ENCODE assay signal across 9 mouse cellular contexts in the genomic region with DNA sequence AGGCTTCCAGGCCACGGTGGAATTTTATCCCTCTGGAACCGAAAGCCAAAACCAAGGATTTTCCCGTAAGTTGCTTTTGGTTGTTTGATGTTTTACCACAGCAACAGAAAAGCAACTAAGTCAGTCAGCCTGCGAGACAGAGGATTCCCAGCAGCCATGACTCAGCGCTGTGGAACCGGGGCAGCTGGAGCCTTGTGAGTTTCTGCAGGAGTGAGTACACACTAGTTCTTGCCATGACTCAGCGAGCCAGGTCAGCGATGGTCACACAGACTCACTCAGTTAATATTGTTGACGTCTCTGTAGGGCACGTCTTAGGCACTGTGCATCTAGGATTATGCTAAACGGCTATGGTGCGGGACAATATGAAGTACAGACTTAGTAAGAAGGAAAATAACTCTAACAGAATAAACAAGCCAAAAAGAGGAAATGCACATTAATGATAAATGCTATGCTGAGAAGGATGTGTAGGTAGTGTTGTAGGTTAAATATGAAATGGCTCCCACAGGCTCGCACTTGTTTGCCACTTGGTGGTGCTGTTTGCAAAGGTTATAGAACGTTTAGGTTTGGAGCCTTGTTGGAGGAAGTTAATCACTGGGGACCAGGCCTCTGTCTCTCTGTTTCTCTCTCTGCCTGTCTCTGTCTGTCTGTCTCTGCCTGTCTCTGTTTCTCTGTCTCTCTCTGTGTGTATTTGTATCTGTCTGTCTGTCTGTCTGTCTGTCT. TPM values are rescaled to one million over a fixed set of nuclear protein-coding genes. Genes with fewer than 3 reads are reported as not detected.
DNase-seq lines count a peak whose midpoint lies in the region; ATAC-seq and TF ChIP-seq lines count a peak whose summit lies in the region.
"Had no signal": no experiment of that assay in that cellular context is flagged by ENCODE, and none has a peak within 500 bp of the region (broad histone marks: within the 10 kb centered on the region; RNA-seq: fewer than 3 reads in every experiment).

No protein-coding gene starts in this region.

- H3K27ac ChIP-seq in heart, postnatal 0 days (ENCODE audit: low read depth): no peak overlapping the region
- no peak overlapping the region for H3K27ac ChIP-seq in kidney, postnatal 0 days
- H3K27ac ChIP-seq: liver, embryonic 15.5 days had no signal

- H3K4me1 ChIP-seq in heart, postnatal 0 days (ENCODE audit: control insufficient read depth, insufficient read depth): 0 out of 2 replicates have a peak, but pooled peaks cover 6% of the 10 kb centered on the region
- no peaks in the 10 kb centered on the region for H3K4me1 ChIP-seq in kidney, postnatal 0 days (replicated peaks; ENCODE audit: insufficient read depth, low read length)
- H3K4me1 ChIP-seq: liver, embryonic 15.5 days had no signal

- TF ChIP-seq CTCF in heart, postnatal 0 days (IDR thresholded peaks at IDR 0.05; ENCODE audit: low read depth): peak; percentile 60
- peak; percentile 74 for TF ChIP-seq CTCF in kidney, postnatal 0 days (IDR thresholded peaks at IDR 0.05; ENCODE audit: low read depth)

- ATAC-seq in heart, postnatal 0 days (ENCODE audit: insufficient read depth, low read depth): no peak
- ATAC-seq in kidney, postnatal 0 days (replicated peaks; ENCODE audit: low FRiP score, low read depth): peak; percentile 72; the same call in 1 of the 2 replicates
- ATAC-seq in monocyte, adult 5-6 weeks (replicated peaks; ENCODE audit: insufficient number of reproducible peaks, low FRiP score, low TSS enrichment, poor library complexity, severe bottlenecking): peak; percentile 73

- H3K36me3 ChIP-seq in heart, postnatal 0 days (replicated peaks; ENCODE audit: control insufficient read depth, insufficient read depth, low read length): no peaks in the 10 kb centered on the region
- no peaks in the 10 kb centered on the region for H3K36me3 ChIP-seq in kidney, postnatal 0 days (ENCODE audit: insufficient read depth, low read length)
- H3K36me3 ChIP-seq: liver, embryonic 15.5 days had no signal

- WGBS in heart, postnatal 0 days: 60% methylated on average over 14 of the region's 14 CpGs
- 39% methylated on average over 14 of the region's 14 CpGs for WGBS in kidney, postnatal 0 days

- no peak overlapping the region for H3K9ac ChIP-seq in heart, postnatal 0 days (replicated peaks; ENCODE audit: low read depth, low read length)
- H3K9ac ChIP-seq in kidney, postnatal 0 days (ENCODE audit: low read depth, low read length): no peak overlapping the region
- H3K9ac ChIP-seq: liver, embryonic 15.5 days had no signal

- H3K4me3 ChIP-seq in heart, postnatal 0 days (ENCODE audit: low read depth, low read length): no peak overlapping the region
- no peak overlapping the region for H3K4me3 ChIP-seq in kidney, postnatal 0 days (replicated peaks; ENCODE audit: low read depth, low read length)
- H3K4me3 ChIP-seq: liver, embryonic 15.5 days had no signal

- no peaks in the 10 kb centered on the region for H3K9me3 ChIP-seq in heart, postnatal 0 days (replicated peaks; ENCODE audit: control insufficient read depth, low read length)
- no peaks in the 10 kb centered on the region for H3K9me3 ChIP-seq in kidney, postnatal 0 days (replicated peaks; ENCODE audit: low read length)
- H3K9me3 ChIP-seq: liver, embryonic 15.5 days had no signal

- no peaks in the 10 kb centered on the region for H3K27me3 ChIP-seq in heart, postnatal 0 days (ENCODE audit: control insufficient read depth, insufficient read depth, low read length)
- H3K27me3 ChIP-seq in kidney, postnatal 0 days (ENCODE audit: insufficient read depth, low read length): no peaks in the 10 kb centered on the region

- no peak for TF ChIP-seq EP300 in heart, postnatal 0 days (IDR thresholded peaks at IDR 0.05; ENCODE audit: low read depth)

- H3K4me2 ChIP-seq in heart, postnatal 0 days (ENCODE audit: low read depth, low read length): no peak overlapping the region
- no peak overlapping the region; the same call in 1 of the 2 replicates for H3K4me2 ChIP-seq in kidney, postnatal 0 days (ENCODE audit: low read length)
- H3K4me2 ChIP-seq: liver, embryonic 15.5 days had no signal

- DNase-seq in heart, postnatal 0 days (ENCODE audit: low spot score): peak; percentile 28
- DNase-seq in heart, adult 8-10 months (ENCODE audit: low spot score): no peak
- DNase-seq in 3T3-L1 (ENCODE audit: low read depth, low spot score): peak; percentile 99
- peak; percentile 89 for DNase-seq in MEL-GATA-1-ER (ENCODE audit: extremely low read depth, low read depth)
- DNase-seq in cerebellum, adult 9-11 months: peak; percentile 59
- peak; percentile 63 for DNase-seq in kidney, postnatal 0 days (ENCODE audit: low spot score)
- DNase-seq in ovary, adult 18-20 months (ENCODE audit: low spot score): no peak

RNA-seq across cellular contexts. Expression of a gene that starts 30.3 kb away (rescaled TPM):
- not detected in 2 replicates for total RNA-seq in heart, postnatal 0 days (2014; rRNA removed; ENCODE audit: low replicate concordance)
- polyA plus RNA-seq in heart, postnatal 0 days (2015; fragmentation: Nextera tagmentation; extraction: Ambion mirVana): 0.04 TPM in 1 of 2 replicates, not detected in the other
- under 1 TPM in 3 of 4 experiments, not detected in 1; 0.17 to 0.31 (median 0.22) TPM for total RNA-seq in heart, adult 8-10 months (2022)
- 0.41 and 0.50 TPM in 2 replicates for polyA plus RNA-seq in kidney, postnatal 0 days (2015; fragmentation: Nextera tagmentation; extraction: Ambion mirVana)
- not detected in 3 replicates for total RNA-seq in monocyte, adult 5-6 weeks (2017)

RNA-seq across cellular contexts. Expression of a gene that starts 37.4 kb away (rescaled TPM):
- 0.39 TPM in 1 of 2 replicates, not detected in the other for total RNA-seq in heart, postnatal 0 days (2014; rRNA removed; ENCODE audit: low replicate concordance)
- polyA plus RNA-seq in heart, postnatal 0 days (2015; fragmentation: Nextera tagmentation; extraction: Ambion mirVana): 0.59 and 0.75 TPM in 2 replicates
- total RNA-seq in heart, adult 8-10 months (2022): not detected
- polyA plus RNA-seq in kidney, postnatal 0 days (2015; fragmentation: Nextera tagmentation; extraction: Ambion mirVana): 0.32 and 0.34 TPM in 2 replicates
- 1.8 TPM in 1 of 3 replicates, not detected in the others for total RNA-seq in monocyte, adult 5-6 weeks (2017)

Comparison
In these comparisons a context has a peak if more than half of its experiments do, and no peak if none do; other contexts are left out.
1. DNase-seq: peak in heart, postnatal 0 days (single experiment), 3T3-L1 (single experiment), MEL-GATA-1-ER (single experiment), cerebellum, adult 9-11 months (single experiment) and kidney, postnatal 0 days (single experiment); none in heart, adult 8-10 months (single experiment) and ovary, adult 18-20 months (single experiment).